Mouse (Mus musculus) WW6 (cell line): ENCODE results near the gene Mcub.

Experiments
- DNase-seq: peaks from one replicate; pipeline ENCODE4 v3.0.0-alpha.2; 2013; ENCODE audit warnings: low read depth, low spot score

Gene Mcub

GRCm38 (mm10) chr3:129896591-129896990 lies 73.4 kb downstream of the Mcub start:
- DNase-seq = no peak

- DNase-seq = no peak
Measured at GRCm38 (mm10) chr3:129893143-129893542, 76.9 kb downstream of the Mcub start.

- DNase-seq = no peak
Measured at GRCm38 (mm10) chr3:129892003-129892402, 78.0 kb downstream of the Mcub start.

- DNase-seq = no peak
Measured at GRCm38 (mm10) chr3:129887779-129888517, 82.1 kb downstream of the Mcub start.

- no peak for DNase-seq
Measured at GRCm38 (mm10) chr3:129886430-129886829, 83.6 kb downstream of the Mcub start.

GRCm38 (mm10) chr3:129885577-129885976 lies 84.4 kb downstream of the Mcub start:
- no peak for DNase-seq

GRCm38 (mm10) chr3:129880925-129881593 lies 88.9 kb downstream of the Mcub start:
- DNase-seq = no peak

GRCm38 (mm10) chr3:129879913-129880312 lies 90.1 kb downstream of the Mcub start:
- DNase-seq = no peak

GRCm38 (mm10) chr3:129879131-129879757 lies 90.8 kb downstream of the Mcub start:
- DNase-seq = no peak

GRCm38 (mm10) chr3:129878405-129879021 lies 91.5 kb downstream of the Mcub start, which contains the start of gene Pla2g12a:
Gene Pla2g12a, plus strand, starts transcription at chr3:129878606.
- DNase-seq = no peak

GRCm38 (mm10) chr3:129877327-129877726 lies 92.7 kb downstream of the Mcub start:
- DNase-seq = no peak
